Mouse (Mus musculus): Measurements from ENCODE around the gene Dapk2.

The Dapk2 gene

DNA sequence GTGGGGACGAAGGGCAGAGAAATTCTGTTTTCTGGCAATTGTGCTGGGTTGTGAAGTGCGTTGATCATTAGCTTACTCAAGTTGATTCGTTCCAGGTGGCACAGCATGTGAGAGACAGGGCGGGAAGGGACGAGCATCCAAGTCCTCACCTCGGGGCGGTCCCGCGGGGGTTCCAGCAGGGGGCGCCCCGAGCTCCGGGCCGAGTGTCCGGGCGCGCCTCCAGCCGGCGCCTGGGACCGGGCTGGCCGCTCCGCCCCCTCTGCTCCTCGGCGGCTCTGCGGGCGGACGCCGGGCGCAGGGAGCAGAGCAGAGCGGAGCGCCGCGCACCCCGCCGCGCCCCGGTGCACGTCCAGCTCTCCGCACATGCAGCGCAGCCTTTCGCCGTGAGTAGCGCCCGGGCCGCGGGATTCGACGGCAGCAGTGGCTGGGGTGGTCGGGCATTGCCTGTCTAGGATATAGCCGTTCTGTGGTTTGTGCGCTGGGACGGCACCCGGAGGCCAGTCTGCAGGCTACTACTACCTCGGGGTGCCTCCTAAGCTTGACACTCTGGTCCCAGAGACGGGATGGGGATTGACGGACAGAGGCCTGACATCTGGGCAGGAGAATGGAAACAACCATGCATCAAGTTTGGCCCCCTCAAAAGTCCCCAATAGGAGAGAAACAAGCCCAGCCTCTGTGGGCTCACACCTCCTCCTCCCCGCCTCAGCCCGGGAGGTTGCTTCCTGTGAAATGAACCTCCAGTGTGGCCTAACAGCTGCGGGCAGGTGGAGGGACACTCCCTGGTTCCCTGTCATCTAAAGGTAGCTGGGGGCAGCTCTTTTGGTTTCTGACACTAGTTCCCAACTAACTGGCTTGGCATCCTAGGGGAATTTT, at the start of gene Dapk2:
Dapk2 (plus strand) TSS at position 266 of the 873 bp plus-strand sequence.
- peak; percentile 66 for DNase-seq (ENCODE audit: low read depth, low spot score)

GRCm38 (mm10) chr9:66109574-66109973, 48.4 kb upstream of the Dapk2 start:
- no peak for DNase-seq (ENCODE audit: low read depth, low spot score)

DNA sequence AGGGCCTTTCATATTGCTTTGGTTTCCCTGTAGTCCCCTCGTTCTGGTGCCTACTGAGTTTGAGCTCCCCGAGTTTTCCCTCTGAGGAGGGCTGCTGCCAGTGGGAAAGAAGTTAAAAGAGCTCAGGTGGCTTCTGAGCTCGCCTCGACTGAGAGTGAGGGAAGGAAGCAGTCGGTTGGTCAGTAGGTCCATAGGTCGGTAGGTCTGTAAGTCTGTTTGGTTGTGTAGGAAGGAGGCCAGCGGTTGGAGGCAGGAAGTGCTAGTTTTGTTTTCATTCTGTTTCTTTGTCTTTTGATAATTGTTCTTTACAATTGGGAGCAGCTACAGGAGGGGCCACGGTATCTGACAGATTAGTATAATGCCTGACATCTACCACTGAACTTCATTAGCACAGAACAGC, 47.9 kb upstream of the Dapk2 start:
- DNase-seq (ENCODE audit: low read depth, low spot score) = no peak

GRCm38 (mm10) chr9:66110611-66111379, 47.2 kb upstream of the Dapk2 start:
- no peak for DNase-seq (ENCODE audit: low read depth, low spot score)

GRCm38 (mm10) chr9:66114341-66114740, 43.7 kb upstream of the Dapk2 start:
- no peak for DNase-seq (ENCODE audit: low read depth, low spot score)

- no peak for DNase-seq (ENCODE audit: low read depth, low spot score)
Measured at GRCm38 (mm10) chr9:66116890-66117289, 41.1 kb upstream of the Dapk2 start.

DNA sequence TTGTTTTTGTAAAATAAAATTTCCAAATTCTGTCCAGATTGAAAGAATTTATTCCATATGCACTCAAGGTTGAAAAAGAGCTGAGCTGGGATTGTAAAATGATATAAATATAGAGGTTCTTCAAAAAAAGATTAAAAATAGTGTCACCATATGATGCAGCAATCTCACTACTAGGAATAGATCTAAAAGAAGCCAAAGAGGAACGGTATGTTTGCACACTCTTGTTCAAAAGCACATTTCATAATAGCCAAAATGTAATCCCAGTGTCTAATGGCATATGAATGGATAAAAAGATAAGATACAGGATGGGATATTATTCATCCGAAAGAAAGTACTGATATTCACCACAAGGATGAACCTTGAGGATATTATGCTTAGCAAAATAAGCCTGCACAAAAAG, 38.5 kb upstream of the Dapk2 start:
- no peak for DNase-seq (ENCODE audit: low read depth, low spot score)

- DNase-seq (ENCODE audit: low read depth, low spot score) = no peak
Measured at GRCm38 (mm10) chr9:66120106-66120505, 37.9 kb upstream of the Dapk2 start.

- DNase-seq (ENCODE audit: low read depth, low spot score) = no peak
Measured at GRCm38 (mm10) chr9:66120945-66121344, 37.1 kb upstream of the Dapk2 start.

DNA sequence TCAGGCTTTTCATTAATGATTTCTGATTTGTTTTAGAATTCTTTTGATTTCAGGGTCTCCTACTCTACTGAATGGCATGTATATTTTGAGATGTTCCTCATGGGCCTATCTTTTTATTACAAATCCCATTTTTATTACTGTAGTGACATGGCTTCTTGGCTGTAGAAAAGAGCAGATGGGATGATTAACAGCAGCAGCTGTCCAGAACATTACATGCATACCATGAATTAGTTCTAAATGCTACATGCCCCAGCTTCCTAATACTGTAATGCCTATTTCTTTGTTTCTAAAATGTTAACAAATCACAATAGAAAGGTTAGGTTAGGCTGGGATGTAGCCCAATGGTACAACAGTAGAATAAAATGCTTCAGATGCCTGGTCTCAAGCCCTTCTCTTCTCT, 36.6 kb upstream of the Dapk2 start:
- no peak for DNase-seq (ENCODE audit: low read depth, low spot score)

DNA sequence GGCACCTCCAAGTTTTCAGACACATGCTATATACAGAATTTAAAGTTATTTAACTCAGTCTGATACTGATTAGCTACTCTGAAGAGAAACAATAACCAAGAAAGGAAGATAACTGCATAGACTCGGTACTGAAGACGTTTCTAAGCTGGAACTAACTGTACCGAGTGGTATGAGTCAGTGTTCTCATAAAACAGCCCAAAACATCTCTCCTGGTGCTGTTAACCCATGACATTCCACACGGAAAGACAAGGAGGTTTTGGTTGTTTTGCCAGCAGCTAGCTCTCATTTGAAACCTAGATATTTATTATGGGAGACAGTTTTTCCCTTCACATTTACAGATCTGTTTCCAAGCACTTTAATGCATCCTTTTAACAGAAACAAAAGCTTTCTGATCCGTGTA, 34.4 kb upstream of the Dapk2 start:
- DNase-seq (ENCODE audit: low read depth, low spot score) = no peak

- peak; percentile 24 for DNase-seq (ENCODE audit: low read depth, low spot score)
Measured at GRCm38 (mm10) chr9:66124111-66124531, 33.9 kb upstream of the Dapk2 start.

- DNase-seq (ENCODE audit: low read depth, low spot score) = peak; percentile 96
Measured at GRCm38 (mm10) chr9:66124681-66125542, 33.1 kb upstream of the Dapk2 start.

DNA sequence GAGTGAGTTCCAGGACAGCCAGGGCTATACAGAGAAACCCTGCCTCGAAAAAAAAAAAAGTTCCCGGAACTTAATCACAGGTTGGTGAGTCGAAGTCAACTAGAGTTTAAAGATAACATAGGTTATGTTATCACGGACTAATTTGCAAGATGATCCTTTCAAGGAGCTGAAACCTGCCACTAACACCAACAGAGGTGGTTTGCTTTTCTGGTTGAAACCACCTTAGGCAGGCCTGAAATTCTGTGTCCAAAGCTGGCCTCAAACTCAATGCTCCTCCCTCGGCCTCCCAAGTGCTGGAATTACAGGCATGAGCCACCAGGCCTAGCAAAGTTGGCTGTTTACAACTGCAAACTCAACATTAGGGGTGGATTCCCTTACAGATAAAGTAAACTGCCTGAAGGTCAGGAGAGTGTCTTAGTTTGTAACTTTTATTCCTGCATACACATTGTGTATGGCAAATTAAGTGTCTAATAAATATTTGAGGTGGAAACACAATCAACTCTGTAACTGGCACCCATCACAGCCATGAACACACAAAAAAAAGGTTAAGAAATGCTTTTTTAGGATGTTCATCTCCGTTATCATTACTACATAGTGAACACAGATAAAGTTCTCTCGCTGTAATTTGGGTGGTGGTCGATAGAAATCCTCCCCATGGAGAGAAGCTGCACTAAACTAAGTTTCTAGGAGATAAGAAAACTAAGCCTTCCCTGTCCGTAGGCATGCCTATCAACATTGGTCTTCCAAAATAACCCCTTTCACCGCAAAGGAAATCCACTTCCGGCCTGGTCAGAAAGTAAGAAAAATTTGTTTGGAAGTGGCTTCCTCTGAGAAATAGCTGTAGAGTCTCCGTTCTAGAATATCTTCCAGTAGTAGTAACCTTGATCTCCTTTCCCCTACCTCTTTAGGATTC, 32.2 kb upstream of the Dapk2 start:
- no peak for DNase-seq (ENCODE audit: low read depth, low spot score)

DNA sequence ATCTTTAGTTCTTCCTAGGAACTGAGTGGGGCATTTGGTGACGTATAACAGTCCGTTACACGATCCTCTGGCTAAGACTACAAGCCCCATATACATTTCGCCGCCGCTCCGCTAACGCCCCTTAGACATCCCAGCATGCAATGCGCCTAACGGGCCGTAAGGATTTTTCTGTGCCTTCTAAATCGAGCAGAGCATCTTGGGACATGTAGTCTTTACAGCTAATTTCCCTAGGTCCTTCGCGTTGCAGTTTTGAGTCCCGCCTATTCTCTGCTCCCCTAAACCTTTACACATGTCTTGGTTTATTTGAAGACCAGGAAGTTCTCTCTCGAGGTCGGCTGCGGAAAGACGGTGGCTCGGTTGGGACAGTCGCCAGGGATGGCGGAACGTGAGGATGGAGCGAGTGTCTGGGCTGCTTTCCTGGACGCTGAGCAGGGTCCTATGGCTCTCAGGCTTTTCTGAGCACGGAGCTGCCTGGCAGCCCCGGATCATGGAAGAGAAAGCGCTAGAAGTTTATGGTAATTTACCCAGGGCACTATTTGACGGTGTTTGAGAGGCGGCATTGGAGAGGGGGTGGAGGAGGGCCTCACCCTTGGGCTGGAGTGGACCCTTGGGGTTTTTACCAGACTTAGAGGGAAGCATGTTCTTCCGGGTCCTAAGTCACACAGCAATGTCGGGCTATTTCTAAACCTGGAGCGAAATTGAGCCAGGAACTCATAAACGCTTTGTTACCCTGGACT, 31.4 kb upstream of the Dapk2 start, which contains the start of the genes Snx1 and Ciao2a:
Snx1 (minus strand) TSS at position 132 of the 737 bp plus-strand sequence.
Ciao2a (plus strand) TSS at position 156 of the 737 bp plus-strand sequence.
- peak; percentile 97 for DNase-seq (ENCODE audit: low read depth, low spot score)

DNA sequence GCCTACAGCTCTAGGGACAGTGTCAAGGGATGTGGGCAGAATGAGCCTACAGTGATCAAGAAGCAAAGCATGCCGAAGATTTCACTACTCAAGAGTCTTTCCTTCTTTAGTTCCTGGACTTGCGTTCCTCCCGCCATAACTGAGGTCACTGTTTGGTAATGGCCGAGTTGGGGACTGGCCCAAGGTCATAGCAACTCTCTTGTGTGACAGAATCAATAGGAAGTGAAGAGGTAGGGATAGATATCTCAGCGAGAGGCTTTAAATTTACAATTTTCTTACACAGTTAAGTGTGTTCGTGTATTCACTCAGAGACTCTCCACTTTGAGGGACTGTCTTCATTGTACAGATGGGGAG, 30.9 kb upstream of the Dapk2 start:
- DNase-seq (ENCODE audit: low read depth, low spot score) = no peak

DNA sequence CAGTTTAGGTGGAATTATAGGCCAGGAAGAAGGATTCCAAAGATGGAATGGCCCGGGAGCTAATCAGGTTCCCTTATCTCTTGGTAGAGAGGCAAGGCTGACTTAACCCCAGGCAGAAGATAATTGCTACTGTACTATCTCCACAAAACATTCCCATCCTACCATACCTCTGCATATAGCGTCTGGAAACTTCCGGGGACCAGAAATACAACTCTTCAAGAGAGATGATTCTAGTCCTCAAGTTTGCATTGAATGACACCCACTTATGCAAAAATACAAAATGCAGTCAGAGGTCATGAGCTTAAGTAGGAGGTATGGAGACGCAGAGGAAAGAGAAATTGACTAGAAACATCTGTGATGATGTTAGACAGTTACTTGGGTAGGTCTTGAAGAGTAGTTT, 30.1 kb upstream of the Dapk2 start:
- no peak for DNase-seq (ENCODE audit: low read depth, low spot score)

DNA sequence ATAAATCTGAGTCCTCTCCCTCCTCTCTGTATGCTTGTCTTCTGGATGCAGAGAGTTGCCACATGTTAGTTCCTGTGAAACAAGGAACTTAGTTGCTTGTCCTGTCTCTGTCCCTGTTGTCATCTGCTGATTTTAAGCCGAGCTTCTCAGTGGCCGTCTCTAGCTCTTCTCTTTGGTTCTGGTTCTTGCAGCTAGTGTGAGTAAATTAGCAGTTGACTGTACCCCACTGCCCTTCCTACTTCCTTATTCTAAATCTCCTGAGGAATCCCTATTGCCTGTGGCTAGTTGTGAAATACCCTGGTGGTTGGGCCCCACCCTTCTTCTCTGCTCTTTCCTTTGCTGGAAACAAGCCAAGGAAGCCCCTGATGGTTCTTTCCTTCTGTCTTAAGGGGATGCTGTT, 26.6 kb upstream of the Dapk2 start:
- DNase-seq (ENCODE audit: low read depth, low spot score) = no peak

DNA sequence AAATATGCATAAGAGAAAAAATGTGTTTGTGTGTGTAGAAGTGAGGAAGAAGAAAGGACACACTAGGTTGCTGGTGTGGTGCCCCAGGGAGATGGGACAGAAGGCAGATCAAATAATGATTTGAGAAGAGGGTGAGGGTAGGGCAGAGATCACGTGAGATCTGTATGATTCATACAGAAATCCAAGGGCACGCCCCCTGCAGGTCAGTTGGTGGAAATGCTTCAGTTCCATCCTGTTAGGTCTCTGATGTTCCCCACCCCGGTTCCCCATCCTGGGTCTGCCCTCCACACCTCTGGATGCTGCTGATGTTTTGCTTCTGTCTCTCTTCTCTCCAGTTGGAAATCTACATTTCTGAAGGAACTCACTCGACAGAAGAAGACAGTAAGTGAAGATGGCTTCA, 22.1 kb upstream of the Dapk2 start:
- no peak for DNase-seq (ENCODE audit: low read depth, low spot score)

DNA sequence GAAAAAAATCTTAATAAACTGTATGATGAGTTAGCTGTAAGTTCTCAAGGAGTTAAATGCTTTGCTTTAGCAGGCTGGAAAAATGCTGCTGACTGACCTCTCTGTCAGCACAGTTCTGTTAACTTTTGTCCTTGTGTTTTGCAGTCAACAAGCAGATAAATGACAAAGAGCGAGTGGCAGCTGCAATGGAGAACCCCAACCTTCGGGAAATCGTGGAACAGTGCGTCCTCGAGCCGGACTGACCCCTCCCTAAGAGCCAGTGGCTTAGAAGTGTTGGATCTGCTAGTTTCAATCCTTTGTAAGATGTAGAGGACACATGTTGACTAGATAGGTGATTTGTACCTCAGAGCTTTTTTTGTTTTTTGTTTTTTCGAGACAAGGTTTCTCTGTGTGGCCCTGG, 19.8 kb upstream of the Dapk2 start:
- DNase-seq (ENCODE audit: low read depth, low spot score) = no peak

Measured in forelimb bud, embryonic 11.5 days (tissue).